Mouse (Mus musculus): ENCODE data around the gene Ttll13. TPM values are rescaled to one million over a fixed set of nuclear protein-coding genes. Genes with fewer than 3 reads are reported as not detected.
A peak's percentile ranks its signal among the peaks of the same experiment; 100 is the strongest.

Gene Ttll13
- polyA plus RNA-seq (2016; fragmentation: Nextera tagmentation; extraction: Ambion mirVana), result 0.50 and 0.61 TPM in 2 replicates

- H3K27me3 ChIP-seq (ENCODE audit: low read depth, poor library complexity, severe bottlenecking), result no peaks in the 10 kb centered on the region
- WGBS, result under 1% methylated on average over 48 of the region's 48 CpGs
- peak within 1 kb of the TSS; percentile 57 for H3K4me3 ChIP-seq
- H3K36me3 ChIP-seq, result peaks cover 5% of the 10 kb centered on the region; the same call in 1 of the 2 replicates
- no peaks in the 10 kb centered on the region for H3K9me3 ChIP-seq (replicated peaks)
- peak; percentile 96 for DNase-seq (ENCODE audit: low spot score)
- 0 out of 2 replicates have a peak, but pooled peaks cover 2% of the 10 kb centered on the region for H3K4me1 ChIP-seq
- peak within 1 kb of the TSS; percentile 86 for H3K27ac ChIP-seq
Measured at GRCm38 (mm10) chr7:80246148-80246721, at the start of gene Ttll13. Gene Ttll13, plus strand, starts transcription at chr7:80246376.

GRCm38 (mm10) chr7:80197371-80197770, 48.8 kb upstream of the Ttll13 start:
- H3K4me1 ChIP-seq, result peaks cover 55% of the 10 kb centered on the region
- peak overlapping the region; percentile 93 for H3K27ac ChIP-seq
- no peaks in the 10 kb centered on the region for H3K27me3 ChIP-seq (ENCODE audit: low read depth, poor library complexity, severe bottlenecking)
- H3K9me3 ChIP-seq (replicated peaks), result no peaks in the 10 kb centered on the region
- 19% methylated on average over 4 of the region's 4 CpGs for WGBS
- H3K36me3 ChIP-seq, result peaks cover 6% of the 10 kb centered on the region
- H3K4me3 ChIP-seq, result peak overlapping the region; percentile 73
- DNase-seq (ENCODE audit: low spot score), result no peak

- H3K36me3 ChIP-seq, result peaks cover 13% of the 10 kb centered on the region
- no peaks in the 10 kb centered on the region for H3K9me3 ChIP-seq (replicated peaks)
- under 1% methylated on average over 68 of the region's 74 CpGs for WGBS
- DNase-seq (ENCODE audit: low spot score), result peak; percentile 91
- H3K4me3 ChIP-seq, result peak overlapping the region; percentile 73
- no peaks in the 10 kb centered on the region for H3K27me3 ChIP-seq (ENCODE audit: low read depth, poor library complexity, severe bottlenecking)
- peaks cover 49% of the 10 kb centered on the region for H3K4me1 ChIP-seq
- H3K27ac ChIP-seq, result peak overlapping the region; percentile 93
Measured at GRCm38 (mm10) chr7:80197941-80198778, 48.0 kb upstream of the Ttll13 start.

GRCm38 (mm10) chr7:80198863-80199262, 47.3 kb upstream of the Ttll13 start:
- Histone ChIP-seq H3K36me3 (peaks cover 16% of the 10 kb centered on the region), H3K27me3 (ENCODE audit: low read depth, poor library complexity, severe bottlenecking) (no peaks in the 10 kb centered on the region), H3K27ac (peak overlapping the region; percentile 93), H3K4me3 (peak overlapping the region; percentile 73), H3K4me1 (peaks cover 54% of the 10 kb centered on the region), H3K9me3 (replicated peaks) (no peaks in the 10 kb centered on the region)
- 1% methylated on average over 11 of the region's 11 CpGs for WGBS
- no peak for DNase-seq (ENCODE audit: low spot score)

GRCm38 (mm10) chr7:80199286-80199685, 46.9 kb upstream of the Ttll13 start:
- Histone ChIP-seq H3K4me3 (peak overlapping the region; percentile 73), H3K27me3 (ENCODE audit: low read depth, poor library complexity, severe bottlenecking) (no peaks in the 10 kb centered on the region), H3K4me1 (peaks cover 54% of the 10 kb centered on the region), H3K9me3 (replicated peaks) (no peaks in the 10 kb centered on the region), H3K36me3 (peaks cover 16% of the 10 kb centered on the region), H3K27ac (peak overlapping the region; percentile 93)
- 30% methylated on average over 6 of the region's 6 CpGs for WGBS
- DNase-seq (ENCODE audit: low spot score), result no peak

- 59% methylated on average over 11 of the region's 11 CpGs for WGBS
- H3K27ac ChIP-seq, result 0 out of 2 replicates have a peak overlapping the region, but pooled peaks have one; percentile 11
- peak overlapping the region; percentile 73; the same call in 1 of the 2 replicates for H3K4me3 ChIP-seq
- H3K27me3 ChIP-seq (ENCODE audit: low read depth, poor library complexity, severe bottlenecking), result no peaks in the 10 kb centered on the region
- peaks cover 16% of the 10 kb centered on the region for H3K36me3 ChIP-seq
- H3K9me3 ChIP-seq (replicated peaks), result no peaks in the 10 kb centered on the region
- DNase-seq (ENCODE audit: low spot score), result no peak
- peaks cover 56% of the 10 kb centered on the region for H3K4me1 ChIP-seq
Measured at GRCm38 (mm10) chr7:80199851-80200587, 46.2 kb upstream of the Ttll13 start.

GRCm38 (mm10) chr7:80200588-80200945, 45.6 kb upstream of the Ttll13 start:
- WGBS, result 63% methylated on average over 6 of the region's 6 CpGs
- no peak for DNase-seq (ENCODE audit: low spot score)
- Histone ChIP-seq H3K9me3 (replicated peaks) (no peaks in the 10 kb centered on the region), H3K27me3 (ENCODE audit: low read depth, poor library complexity, severe bottlenecking) (no peaks in the 10 kb centered on the region), H3K36me3 (peaks cover 16% of the 10 kb centered on the region), H3K4me3 (no peak overlapping the region), H3K4me1 (peaks cover 61% of the 10 kb centered on the region), H3K27ac (0 out of 2 replicates have a peak overlapping the region, but pooled peaks have one; percentile 11)

- Histone ChIP-seq H3K36me3 (peaks cover 16% of the 10 kb centered on the region), H3K27ac (0 out of 2 replicates have a peak overlapping the region, but pooled peaks have one; percentile 11), H3K27me3 (ENCODE audit: low read depth, poor library complexity, severe bottlenecking) (no peaks in the 10 kb centered on the region), H3K9me3 (replicated peaks) (no peaks in the 10 kb centered on the region), H3K4me3 (no peak overlapping the region), H3K4me1 (peaks cover 66% of the 10 kb centered on the region)
- DNase-seq (ENCODE audit: low spot score), result no peak
- 91% methylated on average over 5 of the region's 5 CpGs for WGBS
Measured at GRCm38 (mm10) chr7:80200963-80201539, 45.1 kb upstream of the Ttll13 start.

- H3K27ac ChIP-seq, result no peak overlapping the region
- no peaks in the 10 kb centered on the region for H3K9me3 ChIP-seq (replicated peaks)
- whole genome bisulfite sequencing, result 88% methylated on average over 15 of the region's 15 CpGs
- H3K27me3 ChIP-seq (ENCODE audit: low read depth, poor library complexity, severe bottlenecking), result no peaks in the 10 kb centered on the region
- H3K4me3 ChIP-seq, result no peak overlapping the region
- peaks cover 16% of the 10 kb centered on the region for H3K36me3 ChIP-seq
- peaks cover 75% of the 10 kb centered on the region for H3K4me1 ChIP-seq
- DNase-seq (ENCODE audit: low spot score), result no peak
Measured at GRCm38 (mm10) chr7:80201888-80202540, 44.2 kb upstream of the Ttll13 start.

- DNase-seq (ENCODE audit: low spot score), result no peak
- Histone ChIP-seq H3K9me3 (replicated peaks) (no peaks in the 10 kb centered on the region), H3K27me3 (ENCODE audit: low read depth, poor library complexity, severe bottlenecking) (no peaks in the 10 kb centered on the region), H3K4me3 (no peak overlapping the region), H3K27ac (no peak overlapping the region), H3K36me3 (peaks cover 16% of the 10 kb centered on the region), H3K4me1 (peaks cover 75% of the 10 kb centered on the region)
- WGBS, result 87% methylated on average over 5 of the region's 5 CpGs
Measured at GRCm38 (mm10) chr7:80202961-80203360, 43.2 kb upstream of the Ttll13 start.

- Histone ChIP-seq H3K36me3 (peaks cover 16% of the 10 kb centered on the region), H3K27me3 (ENCODE audit: low read depth, poor library complexity, severe bottlenecking) (no peaks in the 10 kb centered on the region), H3K4me1 (peaks cover 78% of the 10 kb centered on the region), H3K9me3 (replicated peaks) (no peaks in the 10 kb centered on the region), H3K4me3 (no peak overlapping the region), H3K27ac (no peak overlapping the region)
- DNase-seq (ENCODE audit: low spot score), result no peak
- WGBS, result 78% methylated on average over 12 of the region's 12 CpGs
Measured at GRCm38 (mm10) chr7:80203638-80204096, 42.5 kb upstream of the Ttll13 start.

- Histone ChIP-seq H3K4me1 (peaks cover 77% of the 10 kb centered on the region), H3K4me3 (no peak overlapping the region), H3K36me3 (peaks cover 16% of the 10 kb centered on the region), H3K27me3 (ENCODE audit: low read depth, poor library complexity, severe bottlenecking) (no peaks in the 10 kb centered on the region), H3K9me3 (replicated peaks) (no peaks in the 10 kb centered on the region), H3K27ac (no peak overlapping the region)
- no peak for DNase-seq (ENCODE audit: low spot score)
- 87% methylated on average over 4 of the region's 4 CpGs for WGBS
Measured at GRCm38 (mm10) chr7:80204362-80204761, 41.8 kb upstream of the Ttll13 start.

Measured in limb, embryonic 10.5 days (tissue).